Mouse (Mus musculus) liver, embryonic 12.5 days (tissue): ENCODE data around the gene Zfp229. TPM values are rescaled to one million over a fixed set of nuclear protein-coding genes. Genes with fewer than 3 reads are reported as not detected.
"Not testable (repeated sequence)": the region's sequence is repeated elsewhere in the genome, so short reads cannot be mapped to it uniquely, and the experiment has no call there.

ENCODE experiments used
- ATAC-seq: fragments of 200-750 bp; cut with Nextera tagmentation; 2 replicates; pipeline ENCODE4 v1.8.0; 2017; ENCODE audit warnings: moderate number of reproducible peaks, mild to moderate bottlenecking, moderate library complexity
- H3K27ac ChIP-seq: fragments of 300-500 bp; sonication (generic); 2 replicates; pipeline ENCODE4 v1.5.1; 2016; ENCODE audit warnings: mild to moderate bottlenecking
- H3K27me3 ChIP-seq: fragments of 300-500 bp; sonication (generic); replicated peaks from 2 replicates; pipeline ENCODE4 v1.6.1; 2016; ENCODE audit warnings: mild to moderate bottlenecking, moderate library complexity
- H3K36me3 ChIP-seq: fragments of 300-500 bp; sonication (generic); 2 replicates; pipeline ENCODE4 v1.6.1; 2016; ENCODE audit warnings: mild to moderate bottlenecking, moderate library complexity
- H3K4me1 ChIP-seq: fragments of 300-500 bp; sonication (generic); 2 replicates; pipeline ENCODE4 v1.6.1; 2016
- H3K4me2 ChIP-seq: fragments of 300-500 bp; sonication (generic); 2 replicates; pipeline ENCODE4 v1.6.1; 2016; ENCODE audit warnings: mild to moderate bottlenecking, moderate library complexity
- H3K4me3 ChIP-seq: fragments of 300-500 bp; sonication (generic); 2 replicates; pipeline ENCODE4 v1.5.1; 2016; ENCODE audit warnings: mild to moderate bottlenecking, moderate library complexity
- H3K9ac ChIP-seq: fragments of 300-500 bp; sonication (generic); 2 replicates; pipeline ENCODE4 v1.6.1; 2016; ENCODE audit warnings: mild to moderate bottlenecking, moderate library complexity
- H3K9me3 ChIP-seq: fragments of 300-500 bp; sonication (generic); replicated peaks from 2 replicates; pipeline ENCODE4 v1.6.1; 2016; ENCODE audit warnings: mild to moderate bottlenecking, moderate library complexity
- WGBS: fragments of 180-500 bp; shearing (Covaris S2); methylation state at CpG from one replicate; pipeline ENCODE4 v1.1.7; 2016; ENCODE audit not compliant: insufficient replicate concordance; 5-methylcytosine and 5-hydroxymethylcytosine counted together
- polyA plus RNA-seq: library from polyadenylated mRNA; unstranded; fragments of >200 nt; fragmentation: Nextera tagmentation; extraction: Ambion mirVana; gene quantifications from 2 replicates; pipeline ENCODE4 v1.2.1, GENCODE M21; 2016

Gene Zfp229
- 3.6 TPM in 2 replicates for polyA plus RNA-seq

DNA sequence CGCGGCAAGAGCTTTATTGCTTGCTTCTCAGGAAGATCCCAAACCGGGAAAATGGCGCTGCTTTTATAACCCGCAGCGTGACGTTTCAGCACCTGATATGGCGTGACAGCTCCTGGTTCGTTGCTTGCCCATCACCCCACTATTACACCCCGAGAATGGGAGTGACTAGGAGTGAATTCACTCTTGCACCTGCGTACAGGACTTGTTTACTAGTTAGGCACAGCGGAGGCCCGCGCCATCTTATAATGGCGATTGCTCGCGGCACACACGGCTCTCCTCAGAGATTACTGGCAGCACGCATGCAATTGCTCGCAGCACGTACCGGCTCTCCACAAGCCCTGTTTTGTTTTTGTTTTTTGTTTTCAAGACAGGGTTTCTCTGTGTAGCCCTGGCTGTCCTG is at the start of gene Zfp229:
Zfp229 (plus strand) TSS at position 301 of the 400 bp plus-strand sequence.
- 91% methylated on average over 14 of the region's 22 CpGs for WGBS
- ATAC-seq: not testable (repeated sequence)

DNA sequence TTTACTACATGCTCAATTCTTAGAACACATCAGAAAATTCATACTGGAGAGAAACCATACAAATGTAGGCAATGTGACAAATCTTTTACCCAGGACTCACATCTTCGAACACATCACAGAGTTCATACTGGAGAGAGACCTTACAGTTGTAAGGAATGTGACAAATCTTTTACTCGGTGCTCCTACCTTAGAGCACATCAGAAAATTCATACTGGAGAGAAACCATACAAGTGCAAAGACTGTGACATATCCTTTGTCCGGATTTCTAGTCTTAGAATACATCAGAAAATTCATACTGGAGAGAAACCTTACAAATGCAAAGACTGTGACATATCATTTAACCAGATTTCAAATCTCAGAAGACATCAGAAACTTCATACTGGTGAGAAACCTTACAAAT is 39.0 kb upstream of the Zfp229 start, which contains the start of gene Gm10226:
Gm10226 (plus strand) TSS at position 301 of the 400 bp plus-strand sequence.
- ATAC-seq: no peak
- H3K4me1 ChIP-seq: no peaks in the 10 kb centered on the region; the same call in 1 of the 2 replicates
- H3K27me3 ChIP-seq: no peaks in the 10 kb centered on the region
- no peaks in the 10 kb centered on the region for H3K9me3 ChIP-seq
- no peak within 1 kb of the TSS for H3K9ac ChIP-seq
- peaks cover 34% of the 10 kb centered on the region for H3K36me3 ChIP-seq
- WGBS: 78% methylated on average over 3 of the region's 3 CpGs
- H3K4me3 ChIP-seq: no peak within 1 kb of the TSS
- no peak within 1 kb of the TSS for H3K4me2 ChIP-seq
- no peak within 1 kb of the TSS for H3K27ac ChIP-seq

More for the DNA sequence above, at the start of gene Zfp229:
- H3K4me3 ChIP-seq, H3K36me3 ChIP-seq, H3K9me3 ChIP-seq, H3K9ac ChIP-seq, H3K27ac ChIP-seq, H3K4me2 ChIP-seq, H3K27me3 ChIP-seq: not testable (repeated sequence)
- peaks cover 15% of the 10 kb centered on the region for H3K4me1 ChIP-seq

DNA sequence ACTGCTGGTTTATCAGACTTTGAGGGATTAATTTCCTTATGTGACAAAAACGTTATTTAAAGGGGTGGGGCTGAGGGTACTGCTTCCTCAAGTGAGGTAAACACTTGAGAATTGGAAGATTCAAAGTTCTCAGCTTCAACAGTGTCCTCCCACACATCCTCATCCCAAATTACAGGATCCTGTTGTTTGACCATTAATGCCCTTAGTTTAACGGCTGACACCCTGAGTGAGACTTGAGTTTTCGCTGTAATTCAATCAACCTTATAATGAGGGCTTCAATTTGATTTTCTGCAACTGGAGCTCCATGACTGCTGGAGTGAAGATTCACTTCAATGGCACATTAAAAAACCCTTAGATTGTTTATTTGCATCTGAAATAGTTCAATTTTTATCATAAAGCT is 37.3 kb upstream of the Zfp229 start:
- no peak overlapping the region for H3K4me3 ChIP-seq
- WGBS: 71% methylated on average over 3 of the region's 3 CpGs
- no peaks in the 10 kb centered on the region; the same call in 1 of the 2 replicates for H3K4me1 ChIP-seq
- H3K9ac ChIP-seq: no peak overlapping the region
- H3K9me3 ChIP-seq: no peaks in the 10 kb centered on the region
- H3K27ac ChIP-seq: no peak overlapping the region
- H3K4me2 ChIP-seq: no peak overlapping the region
- ATAC-seq: no peak
- peaks cover 29% of the 10 kb centered on the region for H3K36me3 ChIP-seq
- no peaks in the 10 kb centered on the region for H3K27me3 ChIP-seq

DNA sequence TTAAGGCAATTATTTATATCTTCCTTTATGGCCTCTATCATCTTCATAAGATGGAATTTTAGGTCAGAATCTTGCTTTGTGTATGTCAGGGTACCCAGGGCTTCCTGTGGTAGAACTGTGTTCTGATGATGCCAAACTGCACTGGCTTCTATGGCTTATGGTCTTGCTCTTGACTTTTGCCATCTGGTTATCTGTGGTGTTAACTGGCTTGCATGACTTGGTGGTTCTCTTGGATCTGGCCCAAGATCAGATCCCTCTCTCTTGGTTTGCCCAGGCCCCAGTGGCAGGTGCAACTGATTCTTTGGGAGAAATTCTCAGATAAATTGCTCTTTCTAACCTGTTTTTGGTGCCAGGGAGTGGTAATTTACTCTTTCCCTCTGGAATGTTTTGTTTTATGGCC is 34.5 kb upstream of the Zfp229 start:
- Histone ChIP-seq H3K4me1 (peaks cover 4% of the 10 kb centered on the region; the same call in 1 of the 2 replicates), H3K27ac (no peak overlapping the region), H3K27me3 (no peaks in the 10 kb centered on the region), H3K4me2 (no peak overlapping the region), H3K36me3 (peaks cover 7% of the 10 kb centered on the region), H3K9ac (no peak overlapping the region), H3K9me3 (no peaks in the 10 kb centered on the region), H3K4me3 (no peak overlapping the region)
- ATAC-seq: no peak

DNA sequence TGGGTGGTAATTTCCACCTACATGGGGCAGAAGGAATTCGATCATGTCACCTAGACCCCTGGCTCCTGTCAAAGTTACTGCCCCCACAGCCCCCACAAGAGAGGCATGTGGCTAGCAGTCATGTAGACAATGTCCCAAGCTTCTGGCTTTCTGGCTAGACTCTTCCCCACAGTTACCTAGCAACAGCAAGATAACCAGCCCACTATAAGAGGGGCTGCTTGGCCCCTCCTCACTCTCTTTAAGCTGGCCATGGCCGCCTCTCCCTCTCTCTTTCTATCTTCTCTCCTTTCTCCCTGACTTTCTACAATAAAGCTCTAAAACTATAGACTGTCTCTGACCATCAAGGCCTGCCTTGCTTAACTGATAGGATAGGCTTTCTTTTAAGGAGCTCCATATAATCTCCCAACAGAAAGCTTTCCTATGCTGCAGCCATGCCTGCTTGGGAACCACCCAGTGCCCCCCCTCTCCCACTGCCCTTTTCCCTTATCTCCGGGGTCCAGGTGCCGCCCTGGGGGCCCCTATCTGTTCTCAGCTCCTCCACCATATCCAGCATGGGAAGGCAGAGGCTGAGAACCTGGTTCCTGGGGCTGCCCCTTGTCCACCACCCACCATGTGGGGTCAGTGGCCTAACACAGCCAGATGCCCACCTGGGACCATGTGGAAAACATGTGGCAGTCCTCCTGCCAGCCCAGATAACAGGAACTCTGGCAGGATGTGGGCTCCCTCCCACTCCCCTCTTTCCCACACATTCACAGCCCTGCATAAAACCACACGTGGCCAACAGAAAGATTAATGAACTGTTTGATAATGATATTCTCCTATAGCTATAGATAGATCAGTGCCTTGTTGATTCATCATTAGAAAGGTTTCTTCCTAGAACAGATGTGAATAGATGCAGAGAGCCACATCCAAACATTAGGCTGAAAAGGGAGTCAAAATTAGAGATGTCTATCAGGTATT is 28.0 kb upstream of the Zfp229 start:
- Histone ChIP-seq H3K9me3 (no peaks in the 10 kb centered on the region), H3K27ac (peak overlapping the region; percentile 91), H3K9ac (peak overlapping the region; percentile 61), H3K4me3 (peak overlapping the region; percentile 23), H3K4me1 (peaks cover 42% of the 10 kb centered on the region), H3K4me2 (peak overlapping the region; percentile 67), H3K36me3 (no peaks in the 10 kb centered on the region), H3K27me3 (no peaks in the 10 kb centered on the region)
- ATAC-seq: peak; percentile 98
- 8% methylated on average over 5 of the region's 5 CpGs for WGBS

DNA sequence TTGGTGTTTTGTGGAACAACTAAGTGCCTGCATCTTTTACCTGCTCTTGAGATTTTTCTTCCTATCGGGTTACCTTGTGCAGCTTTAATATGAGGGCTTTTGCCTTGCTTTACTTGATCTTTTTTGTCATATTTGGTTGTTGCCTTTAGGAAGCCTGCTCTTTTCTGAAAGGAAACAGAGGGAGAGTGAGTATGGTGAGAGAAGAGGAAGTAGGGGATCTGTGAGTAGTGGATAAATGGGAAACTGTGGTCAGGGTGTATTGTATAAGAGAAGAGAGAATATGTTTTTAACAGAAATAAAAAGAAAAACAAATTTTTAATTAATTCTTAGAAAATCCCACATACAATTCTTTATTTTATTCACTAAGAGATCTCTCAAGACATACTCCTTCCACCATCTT is 27.2 kb upstream of the Zfp229 start:
- 36% methylated on average over 1 of the region's 1 CpGs for WGBS
- peak overlapping the region; percentile 67 for H3K4me2 ChIP-seq
- peak overlapping the region; percentile 91 for H3K27ac ChIP-seq

DNA sequence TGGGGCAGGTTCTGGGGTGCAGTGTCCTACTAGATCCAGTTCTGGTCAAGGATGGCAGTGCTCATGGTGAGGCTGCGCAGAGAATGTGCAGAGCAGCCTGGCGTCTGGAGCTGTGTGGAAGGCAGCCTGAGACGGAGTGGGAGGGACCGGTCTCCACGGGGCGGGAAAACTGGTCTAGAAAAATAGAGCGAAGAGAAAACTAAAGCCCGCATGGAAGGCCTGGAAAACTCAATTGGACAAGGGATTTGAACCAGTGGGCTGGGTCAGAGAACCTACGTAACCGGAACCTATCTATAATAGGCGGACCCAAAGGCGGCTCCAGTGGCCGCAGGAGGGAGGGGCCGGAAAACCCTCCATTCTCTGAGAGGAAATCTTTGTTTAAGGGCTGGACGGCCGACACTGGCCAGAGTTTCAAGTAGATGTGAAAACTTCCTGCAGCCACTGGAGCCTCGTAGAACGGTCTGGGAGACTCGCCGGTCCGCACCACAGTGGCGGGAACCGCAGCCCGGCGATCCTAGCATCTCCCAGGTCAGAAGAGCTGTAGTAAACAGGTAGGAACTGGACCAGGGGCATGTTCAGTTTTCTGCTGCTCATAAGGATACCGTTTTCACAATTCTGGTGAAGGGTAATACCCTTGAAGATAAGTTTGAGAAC is 23.1 kb upstream of the Zfp229 start, which contains the start of gene Zfp760:
Zfp760 (plus strand) TSS at position 399 of the 654 bp plus-strand sequence.
- H3K4me2 ChIP-seq: peak within 1 kb of the TSS; percentile 77
- peak; percentile 80 for ATAC-seq
- H3K9me3 ChIP-seq: no peaks in the 10 kb centered on the region
- H3K27me3 ChIP-seq: no peaks in the 10 kb centered on the region
- 5% methylated on average over 26 of the region's 26 CpGs for WGBS
- peak within 1 kb of the TSS; percentile 74 for H3K4me3 ChIP-seq
- H3K27ac ChIP-seq: peak within 1 kb of the TSS; percentile 84
- H3K36me3 ChIP-seq: peaks cover 20% of the 10 kb centered on the region
- peak within 1 kb of the TSS; percentile 80 for H3K9ac ChIP-seq
- H3K4me1 ChIP-seq: peaks cover 38% of the 10 kb centered on the region

More for the DNA sequence above, 27.2 kb upstream of the Zfp229 start:
- Histone ChIP-seq H3K4me1 (peaks cover 44% of the 10 kb centered on the region), H3K27me3 (no peaks in the 10 kb centered on the region), H3K9me3 (no peaks in the 10 kb centered on the region), H3K4me3 (no peak overlapping the region), H3K36me3 (no peaks in the 10 kb centered on the region), H3K9ac (peak overlapping the region; percentile 61; the same call in 1 of the 2 replicates)
- ATAC-seq: no peak

DNA sequence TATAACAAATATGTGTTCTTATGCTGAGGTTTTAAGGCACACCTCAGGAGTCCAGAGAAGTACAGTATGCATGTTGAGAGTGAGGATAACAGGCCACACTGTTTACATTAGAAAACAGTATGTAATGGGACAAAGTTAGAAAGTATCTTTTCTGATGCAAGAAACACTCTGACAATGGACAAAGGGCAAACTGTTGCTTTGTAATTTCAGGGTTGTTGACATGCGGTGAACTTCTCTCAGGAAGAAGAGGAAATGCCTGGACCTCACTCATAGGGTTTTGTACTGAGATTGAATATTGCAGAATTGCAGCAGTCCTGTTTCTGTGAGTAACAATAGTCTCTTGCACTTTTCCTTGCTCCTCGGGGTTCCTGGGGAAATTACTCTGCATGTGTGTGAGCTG is 22.2 kb upstream of the Zfp229 start:
- H3K4me1 ChIP-seq: peaks cover 28% of the 10 kb centered on the region
- peaks cover 24% of the 10 kb centered on the region for H3K36me3 ChIP-seq
- peak overlapping the region; percentile 74 for H3K4me3 ChIP-seq
- no peaks in the 10 kb centered on the region for H3K9me3 ChIP-seq
- H3K9ac ChIP-seq: peak overlapping the region; percentile 80
- no peak for ATAC-seq
- H3K4me2 ChIP-seq: peak overlapping the region; percentile 77
- H3K27me3 ChIP-seq: no peaks in the 10 kb centered on the region
- 31% methylated on average over 2 of the region's 2 CpGs for WGBS
- H3K27ac ChIP-seq: peak overlapping the region; percentile 84

DNA sequence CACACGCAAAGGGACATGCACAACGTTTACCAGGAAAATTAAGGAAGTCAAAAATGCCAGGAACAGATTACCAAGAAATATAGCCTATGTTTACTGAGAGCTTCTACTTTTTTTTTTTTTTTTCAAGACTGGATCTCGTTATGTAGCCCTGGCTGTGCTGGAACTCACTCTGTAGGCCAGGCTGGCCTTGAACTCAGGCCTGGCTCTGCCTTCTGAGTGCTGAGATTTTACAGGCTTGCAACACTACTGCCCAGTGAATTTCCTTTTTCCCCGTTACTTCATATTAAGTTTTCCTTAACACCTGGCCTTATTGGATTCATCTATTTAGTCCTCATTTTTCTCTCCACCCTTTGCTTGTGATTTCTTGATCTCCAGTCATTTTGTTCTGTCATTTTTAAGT is 2.5 kb downstream of the Zfp229 start:
- 66% methylated on average over 4 of the region's 4 CpGs for WGBS
- Histone ChIP-seq H3K9me3 (no peaks in the 10 kb centered on the region), H3K27ac (peak overlapping the region; percentile 80), H3K4me1 (peaks cover 15% of the 10 kb centered on the region), H3K4me2 (peak overlapping the region; percentile 76), H3K36me3 (peaks cover 3% of the 10 kb centered on the region), H3K4me3 (peak overlapping the region; percentile 79), H3K27me3 (no peaks in the 10 kb centered on the region), H3K9ac (peak overlapping the region; percentile 84)
- ATAC-seq: no peak

DNA sequence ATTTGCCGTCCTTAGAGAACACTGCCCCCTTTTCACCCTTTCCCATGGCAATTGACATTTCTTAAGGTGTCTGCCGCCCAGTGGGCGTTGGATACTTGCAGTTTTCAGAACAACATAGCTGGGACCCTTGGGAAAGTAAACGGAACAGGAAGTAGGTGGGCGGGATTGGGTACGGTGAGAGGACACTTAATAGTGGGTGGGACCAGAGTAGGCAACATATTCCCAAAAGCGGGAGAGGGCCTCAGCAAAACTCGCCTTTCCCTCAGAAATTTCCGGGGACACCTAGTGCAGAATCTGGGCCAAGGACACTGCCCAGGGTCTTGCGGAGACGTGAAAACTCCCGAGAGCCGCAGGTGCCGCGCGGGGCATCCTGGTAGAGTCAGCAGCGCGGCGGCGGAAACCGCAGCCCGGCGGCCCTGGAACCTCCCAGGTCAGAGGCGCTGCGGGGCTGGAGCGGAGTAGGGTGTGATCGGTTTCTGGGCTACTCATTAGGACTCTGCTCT is 3.0 kb downstream of the Zfp229 start:
- Histone ChIP-seq H3K27me3 (no peaks in the 10 kb centered on the region), H3K4me1 (peaks cover 15% of the 10 kb centered on the region), H3K4me2 (peak overlapping the region; percentile 76), H3K9me3 (no peaks in the 10 kb centered on the region), H3K4me3 (peak overlapping the region; percentile 79), H3K36me3 (peaks cover 4% of the 10 kb centered on the region), H3K9ac (peak overlapping the region; percentile 84), H3K27ac (peak overlapping the region; percentile 80)
- WGBS: under 1% methylated on average over 27 of the region's 27 CpGs
- ATAC-seq: peak; percentile 100

DNA sequence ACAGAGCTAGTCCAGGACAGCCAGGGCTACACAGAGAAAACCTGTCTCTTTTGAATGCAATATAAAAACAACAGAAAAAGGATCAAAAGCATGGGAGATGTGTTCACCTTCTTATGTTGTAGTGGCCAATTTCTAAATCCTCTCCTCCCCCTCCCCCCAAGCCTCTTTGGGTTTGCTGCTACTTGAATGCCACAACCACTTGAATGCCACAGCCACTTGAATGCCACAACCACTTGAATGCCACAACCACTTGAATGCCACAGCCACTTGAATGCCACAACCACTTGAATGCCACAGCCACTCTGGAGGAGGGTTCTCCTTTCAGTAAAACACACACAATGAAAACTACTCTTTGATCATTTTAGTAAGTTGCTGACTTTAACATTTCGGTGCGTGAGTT is 22.2 kb downstream of the Zfp229 start:
- Histone ChIP-seq H3K27ac (no peak overlapping the region), H3K9me3 (no peaks in the 10 kb centered on the region), H3K36me3 (no peaks in the 10 kb centered on the region), H3K4me3 (no peak overlapping the region), H3K4me1 (peaks cover 6% of the 10 kb centered on the region; the same call in 1 of the 2 replicates), H3K9ac (no peak overlapping the region), H3K27me3 (peaks cover 34% of the 10 kb centered on the region), H3K4me2 (no peak overlapping the region)
- no peak for ATAC-seq
- 80% methylated on average over 2 of the region's 2 CpGs for WGBS
